In the genomic region with DNA sequence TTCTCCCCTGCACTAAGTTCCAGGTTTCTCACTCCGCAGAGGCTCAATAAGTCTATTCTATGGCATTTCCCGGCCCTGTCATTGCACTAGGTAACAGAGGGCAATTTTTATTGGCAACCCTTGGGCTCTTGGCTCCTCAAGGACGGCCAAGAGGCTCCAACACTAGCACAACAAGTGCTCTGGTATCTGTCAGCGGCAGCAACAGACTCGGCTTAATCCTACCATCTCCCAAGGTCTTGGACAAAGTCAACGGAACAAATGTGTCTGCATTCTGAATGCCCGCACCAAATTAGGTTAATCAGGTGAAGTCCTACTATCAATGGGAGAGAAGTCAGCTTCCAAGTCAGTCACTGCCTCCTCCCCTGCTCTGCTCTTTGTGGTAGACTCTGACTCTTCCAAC, we compare ENCODE assay signal across 14 mouse cellular contexts.
DNase-seq lines count a peak whose midpoint lies in the region; ATAC-seq and TF ChIP-seq lines count a peak whose summit lies in the region.
"Had no signal": no experiment of that assay in that cellular context is flagged by ENCODE, and none has a peak within 500 bp of the region (broad histone marks: within the 10 kb centered on the region; RNA-seq: fewer than 3 reads in every experiment).

No protein-coding gene starts in this region.

- intact Hi-C loops in heart, postnatal 10 days (cut with DNase I), result no loop called here
- intact Hi-C loops in left cerebral cortex, adult 2 months (cut with DNase I), result no loop called here

- no peak overlapping the region for H3K4me2 ChIP-seq in hindbrain, embryonic 15.5 days
- H3K4me2 ChIP-seq in hindbrain, embryonic 16.5 days (ENCODE audit: low read length), result no peak overlapping the region
- no peak overlapping the region for H3K4me2 ChIP-seq in forebrain, embryonic 16.5 days (ENCODE audit: low read length)
- H3K4me2 ChIP-seq: limb, embryonic 13.5 days; midbrain, embryonic 12.5 days; neural tube, embryonic 13.5 days; stomach, embryonic 15.5 days had no signal

- no peaks in the 10 kb centered on the region for H3K36me3 ChIP-seq in hindbrain, embryonic 15.5 days
- H3K36me3 ChIP-seq in hindbrain, embryonic 16.5 days (ENCODE audit: control insufficient read depth, insufficient read depth, low read length), result no peaks in the 10 kb centered on the region
- no peaks in the 10 kb centered on the region for H3K36me3 ChIP-seq in forebrain, embryonic 16.5 days (ENCODE audit: control insufficient read depth, insufficient read depth)
- H3K36me3 ChIP-seq: limb, embryonic 13.5 days; midbrain, embryonic 12.5 days; neural tube, embryonic 13.5 days; stomach, embryonic 15.5 days had no signal

- ATAC-seq in hindbrain, embryonic 15.5 days (ENCODE audit: low FRiP score, low read depth), result no peak
- ATAC-seq in hindbrain, embryonic 16.5 days, result no peak
- ATAC-seq in forebrain, embryonic 16.5 days, result no peak

- TF ChIP-seq CTCF in left cerebral cortex, adult 2 months (IDR thresholded peaks at IDR 0.05), result no peak

- no peak overlapping the region for H3K9ac ChIP-seq in hindbrain, embryonic 15.5 days
- H3K9ac ChIP-seq in hindbrain, embryonic 16.5 days (ENCODE audit: low read depth, low read length), result no peak overlapping the region
- no peak overlapping the region for H3K9ac ChIP-seq in forebrain, embryonic 16.5 days (replicated peaks; ENCODE audit: low read depth, low read length)
- H3K9ac ChIP-seq: limb, embryonic 13.5 days; midbrain, embryonic 12.5 days; neural tube, embryonic 13.5 days; stomach, embryonic 15.5 days had no signal

- H3K27me3 ChIP-seq in hindbrain, embryonic 15.5 days, result no peaks in the 10 kb centered on the region
- no peaks in the 10 kb centered on the region for H3K27me3 ChIP-seq in hindbrain, embryonic 16.5 days (replicated peaks; ENCODE audit: control insufficient read depth, insufficient read depth, low read length)
- no peaks in the 10 kb centered on the region for H3K27me3 ChIP-seq in forebrain, embryonic 16.5 days (replicated peaks; ENCODE audit: control insufficient read depth, insufficient read depth, low read length)
- H3K27me3 ChIP-seq: limb, embryonic 13.5 days; midbrain, embryonic 12.5 days; neural tube, embryonic 13.5 days; stomach, embryonic 15.5 days had no signal

- peaks cover 14% of the 10 kb centered on the region for H3K4me1 ChIP-seq in hindbrain, embryonic 15.5 days (replicated peaks)
- H3K4me1 ChIP-seq in hindbrain, embryonic 16.5 days (ENCODE audit: control insufficient read depth, insufficient read depth, low read depth, low read length), result peaks cover 9% of the 10 kb centered on the region
- H3K4me1 ChIP-seq in forebrain, embryonic 16.5 days (replicated peaks; ENCODE audit: control insufficient read depth, insufficient read depth, low read length), result peaks cover 29% of the 10 kb centered on the region
- H3K4me1 ChIP-seq: limb, embryonic 13.5 days; stomach, embryonic 15.5 days had no signal

- 92% methylated on average over 7 of the region's 7 CpGs for WGBS in hindbrain, embryonic 15.5 days
- WGBS in hindbrain, embryonic 16.5 days, result 90% methylated on average over 7 of the region's 7 CpGs
- 83% methylated on average over 7 of the region's 7 CpGs for WGBS in forebrain, embryonic 16.5 days

- no peak overlapping the region for H3K4me3 ChIP-seq in hindbrain, embryonic 15.5 days
- no peak overlapping the region for H3K4me3 ChIP-seq in hindbrain, embryonic 16.5 days (ENCODE audit: low read length)
- H3K4me3 ChIP-seq in forebrain, embryonic 16.5 days (replicated peaks; ENCODE audit: low read length), result no peak overlapping the region
- H3K4me3 ChIP-seq in left cerebral cortex, adult 2 months, result no peak overlapping the region
- H3K4me3 ChIP-seq: limb, embryonic 13.5 days; midbrain, embryonic 12.5 days; neural tube, embryonic 13.5 days; stomach, embryonic 15.5 days had no signal

- peak; percentile 56 to 65 for DNase-seq in heart, adult 9 months (ENCODE audit: low spot score in 2 of 2)
- peak; percentile 45 to 51 for DNase-seq in heart, postnatal 10 days
- DNase-seq in cerebellum, adult 11-12 months, result no peak
- no peak for DNase-seq in left cerebral cortex, adult 2 months (ENCODE audit: extremely low spot score in 1 of 2, low spot score in 2 of 2)
- DNase-seq: cerebellum, postnatal 14 days; kidney, postnatal 10 days; thymus, postnatal 36 days had no signal

- peak overlapping the region; percentile 71; the same call in 1 of the 2 replicates for H3K27ac ChIP-seq in hindbrain, embryonic 15.5 days (replicated peaks)
- no peak overlapping the region for H3K27ac ChIP-seq in hindbrain, embryonic 16.5 days (ENCODE audit: low read depth, low read length)
- H3K27ac ChIP-seq in forebrain, embryonic 16.5 days (ENCODE audit: low read length), result peak overlapping the region; percentile 88
- no peak overlapping the region for H3K27ac ChIP-seq in left cerebral cortex, adult 2 months
- H3K27ac ChIP-seq: limb, embryonic 13.5 days; midbrain, embryonic 12.5 days; neural tube, embryonic 13.5 days; stomach, embryonic 15.5 days had no signal

- no peaks in the 10 kb centered on the region for H3K9me3 ChIP-seq in hindbrain, embryonic 15.5 days
- no peaks in the 10 kb centered on the region for H3K9me3 ChIP-seq in hindbrain, embryonic 16.5 days (ENCODE audit: control insufficient read depth, low read length)
- H3K9me3 ChIP-seq in forebrain, embryonic 16.5 days (ENCODE audit: control insufficient read depth, low read length), result no peaks in the 10 kb centered on the region
- H3K9me3 ChIP-seq: midbrain, embryonic 12.5 days; neural tube, embryonic 13.5 days; stomach, embryonic 15.5 days had no signal

Comparison
In these comparisons a context has a peak if more than half of its experiments do, and no peak if none do; other contexts are left out.
1. H3K27ac ChIP-seq: peak in hindbrain, embryonic 15.5 days (single experiment) and forebrain, embryonic 16.5 days (single experiment); none in hindbrain, embryonic 16.5 days (single experiment) and left cerebral cortex, adult 2 months (single experiment).
2. DNase-seq: peak in heart, adult 9 months (2 of 2) and heart, postnatal 10 days (2 of 2); none in cerebellum, adult 11-12 months (single experiment) and left cerebral cortex, adult 2 months (0 of 2).